Mouse (Mus musculus): ENCODE data around the gene Epsti1. TPM values are rescaled to one million over a fixed set of nuclear protein-coding genes. Genes with fewer than 3 reads are reported as not detected.
A peak's percentile ranks its signal among the peaks of the same experiment; 100 is the strongest.

The Epsti1 gene
- polyA plus RNA-seq, 1 experiment from 2014 or later: 0.98 TPM

GRCm38 (mm10) chr14:77928021-77928420, 24.0 kb downstream of the Epsti1 start:
- Histone ChIP-seq H3K9me3 (ENCODE audit: control insufficient read depth, low read depth, low read length) (no peaks in the 10 kb centered on the region), H3K4me2 (replicated peaks; ENCODE audit: low read depth, low read length) (no peak overlapping the region), H3K27ac (ENCODE audit: low read length) (no peak overlapping the region), H3K4me1 (ENCODE audit: control insufficient read depth, insufficient read depth, low read length) (no peaks in the 10 kb centered on the region), H3K4me3 (ENCODE audit: low read depth, low read length) (no peak overlapping the region), H3K27me3 (ENCODE audit: control insufficient read depth, insufficient read depth, low read length) (no peaks in the 10 kb centered on the region), H3K9ac (replicated peaks; ENCODE audit: low read depth, low read length) (no peak overlapping the region), H3K36me3 (ENCODE audit: control insufficient read depth, insufficient read depth, low read length) (no peaks in the 10 kb centered on the region)
- 40% methylated on average over 6 of the region's 6 CpGs for WGBS
- no peak for ATAC-seq (ENCODE audit: insufficient number of reproducible peaks, insufficient read depth, low FRiP score, low read depth)

- ATAC-seq (ENCODE audit: insufficient number of reproducible peaks, insufficient read depth, low FRiP score, low read depth): no peak
Measured at GRCm38 (mm10) chr14:77928653-77929052, 24.6 kb downstream of the Epsti1 start.

GRCm38 (mm10) chr14:77929139-77929678, 25.2 kb downstream of the Epsti1 start:
- no peak overlapping the region for H3K4me2 ChIP-seq (replicated peaks; ENCODE audit: low read depth, low read length)
- no peak overlapping the region for H3K9ac ChIP-seq (replicated peaks; ENCODE audit: low read depth, low read length)
- no peaks in the 10 kb centered on the region for H3K4me1 ChIP-seq (ENCODE audit: control insufficient read depth, insufficient read depth, low read length)
- H3K36me3 ChIP-seq (ENCODE audit: control insufficient read depth, insufficient read depth, low read length): no peaks in the 10 kb centered on the region
- H3K9me3 ChIP-seq (ENCODE audit: control insufficient read depth, low read depth, low read length): no peaks in the 10 kb centered on the region
- ATAC-seq (ENCODE audit: insufficient number of reproducible peaks, insufficient read depth, low FRiP score, low read depth): no peak
- no peaks in the 10 kb centered on the region for H3K27me3 ChIP-seq (ENCODE audit: control insufficient read depth, insufficient read depth, low read length)
- WGBS: 63% methylated on average over 2 of the region's 2 CpGs
- no peak overlapping the region for H3K27ac ChIP-seq (ENCODE audit: low read length)
- H3K4me3 ChIP-seq (ENCODE audit: low read depth, low read length): no peak overlapping the region

More at GRCm38 (mm10) chr14:77928653-77929052, 24.6 kb downstream of the Epsti1 start:
- H3K27me3 ChIP-seq (ENCODE audit: control insufficient read depth, insufficient read depth, low read length): no peaks in the 10 kb centered on the region
- H3K4me3 ChIP-seq (ENCODE audit: low read depth, low read length): no peak overlapping the region
- H3K9ac ChIP-seq (replicated peaks; ENCODE audit: low read depth, low read length): no peak overlapping the region
- no peaks in the 10 kb centered on the region for H3K4me1 ChIP-seq (ENCODE audit: control insufficient read depth, insufficient read depth, low read length)
- no peak overlapping the region for H3K27ac ChIP-seq (ENCODE audit: low read length)
- H3K9me3 ChIP-seq (ENCODE audit: control insufficient read depth, low read depth, low read length): no peaks in the 10 kb centered on the region
- no peaks in the 10 kb centered on the region for H3K36me3 ChIP-seq (ENCODE audit: control insufficient read depth, insufficient read depth, low read length)
- H3K4me2 ChIP-seq (replicated peaks; ENCODE audit: low read depth, low read length): no peak overlapping the region
- 80% methylated on average over 5 of the region's 5 CpGs for WGBS

GRCm38 (mm10) chr14:77932150-77933047, 28.4 kb downstream of the Epsti1 start:
- no peaks in the 10 kb centered on the region for H3K9me3 ChIP-seq (ENCODE audit: control insufficient read depth, low read depth, low read length)
- H3K9ac ChIP-seq (replicated peaks; ENCODE audit: low read depth, low read length): no peak overlapping the region
- 0 out of 2 replicates have a peak, but pooled peaks have one; percentile 18 for ATAC-seq (ENCODE audit: insufficient number of reproducible peaks, insufficient read depth, low FRiP score, low read depth)
- H3K36me3 ChIP-seq (ENCODE audit: control insufficient read depth, insufficient read depth, low read length): no peaks in the 10 kb centered on the region
- no peak overlapping the region for H3K27ac ChIP-seq (ENCODE audit: low read length)
- no peaks in the 10 kb centered on the region for H3K27me3 ChIP-seq (ENCODE audit: control insufficient read depth, insufficient read depth, low read length)
- H3K4me2 ChIP-seq (replicated peaks; ENCODE audit: low read depth, low read length): no peak overlapping the region
- H3K4me1 ChIP-seq (ENCODE audit: control insufficient read depth, insufficient read depth, low read length): no peaks in the 10 kb centered on the region
- H3K4me3 ChIP-seq (ENCODE audit: low read depth, low read length): no peak overlapping the region
- 20% methylated on average over 12 of the region's 12 CpGs for WGBS

GRCm38 (mm10) chr14:77933243-77933642, 29.2 kb downstream of the Epsti1 start:
- no peaks in the 10 kb centered on the region for H3K27me3 ChIP-seq (ENCODE audit: control insufficient read depth, insufficient read depth, low read length)
- no peaks in the 10 kb centered on the region for H3K36me3 ChIP-seq (ENCODE audit: control insufficient read depth, insufficient read depth, low read length)
- ATAC-seq (ENCODE audit: insufficient number of reproducible peaks, insufficient read depth, low FRiP score, low read depth): no peak
- no peak overlapping the region for H3K4me2 ChIP-seq (replicated peaks; ENCODE audit: low read depth, low read length)
- H3K4me3 ChIP-seq (ENCODE audit: low read depth, low read length): no peak overlapping the region
- 59% methylated on average over 5 of the region's 5 CpGs for WGBS
- no peak overlapping the region for H3K9ac ChIP-seq (replicated peaks; ENCODE audit: low read depth, low read length)
- H3K9me3 ChIP-seq (ENCODE audit: control insufficient read depth, low read depth, low read length): no peaks in the 10 kb centered on the region
- H3K4me1 ChIP-seq (ENCODE audit: control insufficient read depth, insufficient read depth, low read length): no peaks in the 10 kb centered on the region
- H3K27ac ChIP-seq (ENCODE audit: low read length): no peak overlapping the region

GRCm38 (mm10) chr14:77934431-77934830, 30.4 kb downstream of the Epsti1 start:
- 78% methylated on average over 3 of the region's 3 CpGs for WGBS
- H3K4me2 ChIP-seq (replicated peaks; ENCODE audit: low read depth, low read length): no peak overlapping the region
- no peaks in the 10 kb centered on the region for H3K27me3 ChIP-seq (ENCODE audit: control insufficient read depth, insufficient read depth, low read length)
- H3K9me3 ChIP-seq (ENCODE audit: control insufficient read depth, low read depth, low read length): no peaks in the 10 kb centered on the region
- H3K36me3 ChIP-seq (ENCODE audit: control insufficient read depth, insufficient read depth, low read length): no peaks in the 10 kb centered on the region
- H3K27ac ChIP-seq (ENCODE audit: low read length): no peak overlapping the region
- H3K4me1 ChIP-seq (ENCODE audit: control insufficient read depth, insufficient read depth, low read length): no peaks in the 10 kb centered on the region
- H3K4me3 ChIP-seq (ENCODE audit: low read depth, low read length): no peak overlapping the region
- ATAC-seq (ENCODE audit: insufficient number of reproducible peaks, insufficient read depth, low FRiP score, low read depth): no peak
- no peak overlapping the region for H3K9ac ChIP-seq (replicated peaks; ENCODE audit: low read depth, low read length)

- Histone ChIP-seq H3K36me3 (ENCODE audit: control insufficient read depth, insufficient read depth, low read length) (no peaks in the 10 kb centered on the region), H3K27me3 (ENCODE audit: control insufficient read depth, insufficient read depth, low read length) (no peaks in the 10 kb centered on the region)
- WGBS: 92% methylated on average over 1 of the region's 1 CpGs
Measured at GRCm38 (mm10) chr14:77941105-77941504, 37.1 kb downstream of the Epsti1 start.

GRCm38 (mm10) chr14:77942235-77942634, 38.2 kb downstream of the Epsti1 start:
- Histone ChIP-seq H3K4me1 (ENCODE audit: control insufficient read depth, insufficient read depth, low read length) (no peaks in the 10 kb centered on the region), H3K27ac (ENCODE audit: low read length) (no peak overlapping the region), H3K9ac (replicated peaks; ENCODE audit: low read depth, low read length) (no peak overlapping the region), H3K27me3 (ENCODE audit: control insufficient read depth, insufficient read depth, low read length) (no peaks in the 10 kb centered on the region), H3K4me3 (ENCODE audit: low read depth, low read length) (no peak overlapping the region), H3K9me3 (ENCODE audit: control insufficient read depth, low read depth, low read length) (no peaks in the 10 kb centered on the region), H3K4me2 (replicated peaks; ENCODE audit: low read depth, low read length) (no peak overlapping the region), H3K36me3 (ENCODE audit: control insufficient read depth, insufficient read depth, low read length) (no peaks in the 10 kb centered on the region)
- no peak for ATAC-seq (ENCODE audit: insufficient number of reproducible peaks, insufficient read depth, low FRiP score, low read depth)
- WGBS: 55% methylated on average over 9 of the region's 9 CpGs

More at GRCm38 (mm10) chr14:77941105-77941504, 37.1 kb downstream of the Epsti1 start:
- Histone ChIP-seq H3K4me1 (ENCODE audit: control insufficient read depth, insufficient read depth, low read length) (no peaks in the 10 kb centered on the region), H3K9me3 (ENCODE audit: control insufficient read depth, low read depth, low read length) (no peaks in the 10 kb centered on the region), H3K27ac (ENCODE audit: low read length) (no peak overlapping the region), H3K4me3 (ENCODE audit: low read depth, low read length) (no peak overlapping the region), H3K4me2 (replicated peaks; ENCODE audit: low read depth, low read length) (no peak overlapping the region), H3K9ac (replicated peaks; ENCODE audit: low read depth, low read length) (no peak overlapping the region)
- no peak for ATAC-seq (ENCODE audit: insufficient number of reproducible peaks, insufficient read depth, low FRiP score, low read depth)
